Mouse (Mus musculus) liver, embryonic 14.5 days (tissue): ENCODE data around the gene Erbin. TPM values are rescaled to one million over a fixed set of nuclear protein-coding genes. Genes with fewer than 3 reads are reported as not detected.

Experiments used
- ATAC-seq: fragments of 200-750 bp; cut with Nextera tagmentation; 2 replicates; pipeline ENCODE4 v1.8.0; 2017; ENCODE audit warnings: moderate number of reproducible peaks, mild to moderate bottlenecking, moderate library complexity; ENCODE audit not compliant: insufficient read depth
- DNase-seq, 3 experiments: peaks; one replicate each; pipeline ENCODE4 v3.0.0-alpha.2; 2012 to 2013; ENCODE audit warnings: low read depth in 3 of 3, low spot score in 3 of 3
- H3K27ac ChIP-seq: fragments of 300-500 bp; sonication (generic); 2 replicates; pipeline ENCODE4 v1.5.1; 2014; ENCODE audit warnings: moderate library complexity, mild to moderate bottlenecking, control low read depth, inconsistent platforms
- H3K27me3 ChIP-seq: fragments of 300-500 bp; sonication (generic); 2 replicates; pipeline ENCODE4 v1.6.1; 2014; ENCODE audit warnings: mild to moderate bottlenecking, low read length, moderate library complexity; ENCODE audit not compliant: control insufficient read depth, insufficient read depth
- H3K36me3 ChIP-seq: fragments of 300-500 bp; sonication (generic); replicated peaks from 2 replicates; pipeline ENCODE4 v1.6.1; 2014; ENCODE audit warnings: low read depth; ENCODE audit not compliant: control insufficient read depth, insufficient read depth
- H3K4me1 ChIP-seq, 2 experiments: fragments of 200-500 bp in 1 of 2; fragments of 300-500 bp in 1 of 2; sonication (generic) in 1 of 2; replicated peaks; 2 replicates each; pipeline ENCODE4 v1.6.1; 2012 to 2014; ENCODE audit warnings: antibody characterized with exemption in 1 of 2, inconsistent platforms in 1 of 2, low read length in 1 of 2; ENCODE audit not compliant: control insufficient read depth in 2 of 2, insufficient read depth in 2 of 2
- H3K4me2 ChIP-seq: fragments of 300-500 bp; sonication (generic); 2 replicates; pipeline ENCODE4 v1.6.1; 2014; ENCODE audit warnings: low read depth, mild to moderate bottlenecking, control low read depth, moderate library complexity
- H3K4me3 ChIP-seq, 2 experiments: fragments of 200-500 bp in 1 of 2; fragments of 300-500 bp in 1 of 2; sonication (generic) in 1 of 2; 2 replicates each; pipeline ENCODE4 v1.5.1; 2012 to 2014; ENCODE audit warnings: low read depth in 2 of 2, low read length in 2 of 2, mild to moderate bottlenecking in 2 of 2, control low read depth in 1 of 2, inconsistent platforms in 1 of 2, moderate library complexity in 1 of 2; ENCODE audit not compliant: insufficient read depth in 1 of 2
- H3K9ac ChIP-seq: fragments of 300-500 bp; sonication (generic); replicated peaks from 2 replicates; pipeline ENCODE4 v1.6.1; 2014; ENCODE audit warnings: mild to moderate bottlenecking, control low read depth, moderate library complexity
- H3K9me3 ChIP-seq: fragments of 300-500 bp; sonication (generic); 2 replicates; pipeline ENCODE4 v1.6.1; 2016; ENCODE audit warnings: low read length, mixed read lengths; ENCODE audit not compliant: control insufficient read depth
- CTCF ChIP-seq: IDR thresholded peaks from 2 replicates; pipeline ENCODE4 v1.5.1; 2016; ENCODE audit warnings: antibody characterized with exemption, low read depth, control low read depth
- EP300 ChIP-seq: IDR thresholded peaks from 2 replicates; pipeline ENCODE4 v1.6.1; 2016; ENCODE audit warnings: antibody characterized with exemption, low read depth
- WGBS: fragments of 180-500 bp; shearing (Covaris S2); extraction: QIAGEN DNeasy Blood & Tissue Kit; methylation state at CpG from one replicate; pipeline ENCODE4 v1.1.7; 2014; ENCODE audit not compliant: insufficient replicate concordance; 5-methylcytosine and 5-hydroxymethylcytosine counted together
- polyA plus RNA-seq, 2 experiments: library from polyadenylated mRNA; depleted of rRNA in 1 of 2; stranded (reverse) in 1 of 2; unstranded in 1 of 2; fragments of >200 nt; fragmentation: Nextera tagmentation in 1 of 2; extraction: Ambion mirVana in 1 of 2; gene quantifications; 2 replicates each; pipeline versions ENCODE4 v1.2.1 to v1.2.3; 2012 to 2014

Erbin gene
- polyA plus RNA-seq, 2 experiments, result 5.5 to 7.5 TPM

DNA sequence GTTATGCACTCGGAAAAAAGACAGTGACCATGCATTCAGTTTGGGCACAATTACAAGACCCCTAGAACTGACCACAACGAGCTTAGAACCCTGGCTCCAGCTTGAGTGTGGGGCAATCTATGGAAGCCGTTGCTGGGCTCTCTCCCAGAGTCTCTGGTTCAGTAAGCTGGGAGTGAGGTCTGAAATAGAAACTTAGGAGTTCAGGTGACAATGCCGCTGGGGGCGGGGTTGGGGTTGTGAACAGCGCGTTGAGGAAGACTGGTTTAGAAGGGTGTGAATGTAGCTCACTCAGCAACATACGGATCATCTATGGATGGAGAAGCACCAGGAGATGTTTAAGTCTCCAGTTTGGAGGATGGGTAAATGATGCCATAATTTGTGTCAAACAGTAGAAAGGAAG, 143.2 kb downstream of the Erbin start:
- Histone ChIP-seq H3K4me3 (no peak overlapping the region), H3K4me1 (peaks cover 0 to 4% of the 10 kb centered on the region in 2 experiments; a peak in 3 of 4 replicates), H3K4me2 (no peak overlapping the region), H3K9me3 (no peaks in the 10 kb centered on the region), H3K27me3 (no peaks in the 10 kb centered on the region), H3K27ac (no peak overlapping the region), H3K9ac (no peak overlapping the region), H3K36me3 (no peaks in the 10 kb centered on the region)
- WGBS, result 61% methylated on average over 8 of the region's 8 CpGs
- DNase-seq (no peak), ATAC-seq (no peak)
- TF ChIP-seq CTCF (no peak), EP300 (no peak)

DNA sequence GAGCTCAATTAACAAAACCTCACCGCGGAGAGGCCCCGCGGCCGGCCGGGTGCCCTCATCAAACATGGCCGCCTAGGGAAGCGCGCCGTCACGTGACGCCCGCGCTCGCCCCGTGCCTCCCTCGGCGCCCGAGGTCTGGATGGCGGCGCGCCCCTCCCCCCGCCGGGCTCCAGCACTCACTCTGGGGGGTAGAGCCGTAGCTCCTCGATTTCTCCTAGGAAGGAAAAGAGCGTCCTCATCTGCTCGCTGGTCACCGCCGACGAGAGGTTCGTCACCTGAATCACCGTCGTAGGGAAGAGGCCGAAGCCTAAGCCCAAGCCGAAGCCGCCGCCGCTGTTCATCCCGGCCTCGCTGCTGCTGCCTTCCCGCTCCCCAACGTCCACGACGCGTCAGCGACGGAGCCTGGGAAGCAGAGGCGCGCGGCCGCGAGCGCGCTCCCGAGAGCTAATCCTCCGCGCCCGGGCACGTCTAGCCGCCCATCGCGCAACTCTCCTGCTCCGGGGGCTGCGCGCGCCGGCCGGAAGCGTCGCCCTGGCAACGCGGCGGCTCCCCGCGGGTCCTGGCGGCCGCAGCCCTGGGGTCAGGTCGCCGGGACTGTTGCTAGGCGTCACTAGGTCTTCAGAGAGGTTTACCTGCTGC, 146.1 kb downstream of the Erbin start, which contains the start of gene Srek1:
TSS of gene Srek1 (minus strand) at position 490 of the 639 bp plus-strand sequence.
- Histone ChIP-seq H3K9me3 (no peaks in the 10 kb centered on the region), H3K4me1 (peaks cover 0 to 16% of the 10 kb centered on the region in 2 experiments; a peak in 3 of 4 replicates), H3K4me2 (peak within 1 kb of the TSS; percentile 80), H3K27me3 (no peaks in the 10 kb centered on the region), H3K9ac (peak within 1 kb of the TSS; percentile 88), H3K27ac (peak within 1 kb of the TSS; percentile 73), H3K36me3 (no peaks in the 10 kb centered on the region), H3K4me3 (peak within 1 kb of the TSS; percentile 66 to 96)
- ATAC-seq (peak; percentile 96), DNase-seq (peak; percentile 78 to 84 (median 81))
- TF ChIP-seq EP300, result peak; percentile 25; the same call in 1 of the 2 replicates
- no peak for TF ChIP-seq CTCF
- under 1% methylated on average over 79 of the region's 81 CpGs for WGBS

GRCm38 (mm10) chr13:103773407-103774118, 146.8 kb downstream of the Erbin start:
- no peaks in the 10 kb centered on the region for H3K27me3 ChIP-seq
- H3K9ac ChIP-seq, result peak overlapping the region; percentile 88
- peak overlapping the region; percentile 80 for H3K4me2 ChIP-seq
- peak; percentile 60 for ATAC-seq
- peaks cover 0 to 16% of the 10 kb centered on the region in 2 experiments; a peak in 3 of 4 replicates for H3K4me1 ChIP-seq
- WGBS, result 1% methylated on average over 36 of the region's 36 CpGs
- no peaks in the 10 kb centered on the region for H3K9me3 ChIP-seq
- no peaks in the 10 kb centered on the region for H3K36me3 ChIP-seq
- TF ChIP-seq CTCF (no peak), EP300 (no peak)
- peak overlapping the region; percentile 73 for H3K27ac ChIP-seq
- peak overlapping the region; percentile 66 to 96 for H3K4me3 ChIP-seq
- no peak for DNase-seq

GRCm38 (mm10) chr13:103772917-103773316, 147.4 kb downstream of the Erbin start:
- H3K27ac ChIP-seq, result no peak overlapping the region
- DNase-seq (no peak), ATAC-seq (no peak)
- H3K36me3 ChIP-seq, result no peaks in the 10 kb centered on the region
- peak overlapping the region; percentile 88 for H3K9ac ChIP-seq
- peak overlapping the region; percentile 66 to 96 for H3K4me3 ChIP-seq
- H3K9me3 ChIP-seq, result no peaks in the 10 kb centered on the region
- peak overlapping the region; percentile 80 for H3K4me2 ChIP-seq
- 38% methylated on average over 5 of the region's 5 CpGs for WGBS
- H3K4me1 ChIP-seq, result peaks cover 0 to 16% of the 10 kb centered on the region in 2 experiments; a peak in 3 of 4 replicates
- no peaks in the 10 kb centered on the region for H3K27me3 ChIP-seq
- TF ChIP-seq CTCF (no peak), EP300 (no peak)

- peaks cover 8% of the 10 kb centered on the region for H3K36me3 ChIP-seq
- H3K9ac ChIP-seq, result no peak overlapping the region
- TF ChIP-seq CTCF, result no peak
- TF ChIP-seq EP300, result no peak
- no peak overlapping the region for H3K27ac ChIP-seq
- H3K4me1 ChIP-seq, result peaks cover 0 to 16% of the 10 kb centered on the region in 2 experiments; a peak in 3 of 4 replicates
- no peak for DNase-seq
- H3K4me3 ChIP-seq, result no peak overlapping the region
- H3K4me2 ChIP-seq, result no peak overlapping the region
- ATAC-seq, result no peak
- no peaks in the 10 kb centered on the region for H3K9me3 ChIP-seq
- H3K27me3 ChIP-seq, result no peaks in the 10 kb centered on the region
Observed at GRCm38 (mm10) chr13:103770821-103771220, 149.5 kb downstream of the Erbin start.

Other genes starting within 250 kb of the Erbin start
- 8.1 and 14.4 TPM in 2 replicates for gene Srek1, start 145.9 kb downstream of the Erbin start, polyA plus RNA-seq (2012; rRNA removed)
- 16.3 and 20.3 TPM in 2 replicates for gene Srek1, start 145.9 kb downstream of the Erbin start, polyA plus RNA-seq (2014; fragmentation: Nextera tagmentation; extraction: Ambion mirVana)
- gene Nln, start 189.1 kb upstream of the Erbin start, polyA plus RNA-seq (2012; rRNA removed), result 5.2 and 5.3 TPM in 2 replicates
- gene Nln, start 189.1 kb upstream of the Erbin start, polyA plus RNA-seq (2014; fragmentation: Nextera tagmentation; extraction: Ambion mirVana), result 10.8 and 13.7 TPM in 2 replicates
- gene Sgtb, start 189.2 kb upstream of the Erbin start, polyA plus RNA-seq (2012; rRNA removed), result 0.21 and 0.26 TPM in 2 replicates
- 0.58 TPM in 2 replicates for gene Sgtb, start 189.2 kb upstream of the Erbin start, polyA plus RNA-seq (2014; fragmentation: Nextera tagmentation; extraction: Ambion mirVana)